Mouse (Mus musculus): ENCODE results near the gene Piwil4. TPM values are rescaled to one million over a fixed set of nuclear protein-coding genes. Genes with fewer than 3 reads are reported as not detected.
A peak's percentile ranks its signal among the peaks of the same experiment; 100 is the strongest.

The Piwil4 gene
- polyA plus RNA-seq (2012; ENCODE audit: insufficient read depth, insufficient read length, low replicate concordance, missing spikeins) = not detected in 2 replicates

- TF ChIP-seq POLR2A (IDR thresholded peaks at IDR 0.05; ENCODE audit: insufficient read depth, low read depth, low read length) (no peak), CTCF (IDR thresholded peaks at IDR 0.05; ENCODE audit: insufficient read depth, low read depth, low read length) (no peak)
- H3K4me1 ChIP-seq (ENCODE audit: control insufficient read depth, insufficient read depth, low read length) = peaks cover 4% of the 10 kb centered on the region; the same call in 1 of the 2 replicates
- H3K4me3 ChIP-seq (ENCODE audit: insufficient read depth, low read depth, low read length) = no peak within 1 kb of the TSS
- no peak within 1 kb of the TSS for H3K27ac ChIP-seq (ENCODE audit: insufficient read depth, low read depth, low read length)
- 77% methylated on average over 19 of the region's 19 CpGs for WGBS
Measured at GRCm38 (mm10) chr9:14740151-14740924, at the start of gene Piwil4. TSS of gene Piwil4 (minus strand) at chr9:14740733.

GRCm38 (mm10) chr9:14787356-14787755 lies 46.8 kb upstream of the Piwil4 start:
- 91% methylated on average over 6 of the region's 6 CpGs for WGBS
- no peak overlapping the region for H3K27ac ChIP-seq (ENCODE audit: insufficient read depth, low read depth, low read length)
- TF ChIP-seq CTCF (IDR thresholded peaks at IDR 0.05; ENCODE audit: insufficient read depth, low read depth, low read length) = no peak

DNA sequence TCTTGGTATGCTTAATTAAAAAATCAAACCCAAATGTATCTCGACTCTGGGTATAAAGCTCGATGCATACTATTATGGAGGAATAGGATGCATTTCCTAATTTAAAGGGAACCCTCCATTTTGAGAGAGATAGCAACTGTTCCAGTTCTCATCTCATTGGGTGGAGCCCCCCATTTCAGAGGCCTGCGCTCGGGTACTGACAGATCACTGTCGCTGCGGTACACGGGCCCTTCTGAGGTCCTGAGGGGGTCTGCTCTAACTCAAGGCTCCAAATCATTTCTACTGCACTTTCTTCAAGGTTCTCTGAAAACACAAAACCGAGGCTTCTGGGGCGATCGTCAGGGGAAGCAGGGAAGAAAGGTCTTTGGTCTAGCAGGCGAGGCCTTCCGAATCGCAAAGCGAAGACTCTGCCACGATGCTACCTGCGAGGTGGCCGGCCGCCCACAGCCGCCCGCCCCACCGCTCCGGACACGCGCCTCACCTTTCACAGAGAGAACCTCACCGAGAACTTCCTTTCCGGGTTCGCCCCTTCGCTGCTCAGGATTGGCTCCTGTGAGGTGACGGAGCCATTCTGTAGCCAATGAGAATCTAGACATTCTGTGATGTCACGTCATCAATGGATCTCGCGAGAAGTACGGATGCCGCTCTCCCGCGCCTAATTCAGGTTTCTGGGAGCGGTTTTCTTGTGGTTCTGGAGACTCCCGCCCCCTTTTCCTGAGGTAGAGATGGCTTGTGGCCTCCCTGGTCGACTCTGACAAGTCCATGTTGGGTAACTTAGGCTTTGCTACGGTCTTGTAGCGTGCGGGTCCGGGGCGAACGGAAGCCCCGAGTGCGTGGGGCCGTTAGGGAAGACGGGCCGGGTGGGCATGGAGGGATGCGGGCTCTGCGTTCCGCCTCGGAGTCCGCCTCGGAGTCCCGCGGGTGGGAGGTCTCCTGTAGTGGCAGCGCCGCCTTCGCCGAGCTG lies 43.8 kb upstream of the Piwil4 start, which contains the start of the genes Mre11a and Ankrd49:
Mre11a (plus strand) TSS at position 616 of the 964 bp plus-strand sequence.
Ankrd49 (minus strand) TSS at position 818 of the 964 bp plus-strand sequence.
- Histone ChIP-seq H3K4me1 (ENCODE audit: control insufficient read depth, insufficient read depth, low read length) (no peaks in the 10 kb centered on the region), H3K4me3 (ENCODE audit: insufficient read depth, low read depth, low read length) (peak within 1 kb of the TSS; percentile 90), H3K27ac (ENCODE audit: insufficient read depth, low read depth, low read length) (peak within 1 kb of the TSS; percentile 98)
- TF ChIP-seq POLR2A (IDR thresholded peaks at IDR 0.05; ENCODE audit: insufficient read depth, low read depth, low read length) = peak; percentile 66
- no peak for TF ChIP-seq CTCF (IDR thresholded peaks at IDR 0.05; ENCODE audit: insufficient read depth, low read depth, low read length)
- WGBS = under 1% methylated on average over 62 of the region's 62 CpGs

More at GRCm38 (mm10) chr9:14787356-14787755, 46.8 kb upstream of the Piwil4 start:
- no peak overlapping the region for H3K4me3 ChIP-seq (ENCODE audit: insufficient read depth, low read depth, low read length)
- no peaks in the 10 kb centered on the region for H3K4me1 ChIP-seq (ENCODE audit: control insufficient read depth, insufficient read depth, low read length)

- Histone ChIP-seq H3K4me3 (ENCODE audit: insufficient read depth, low read depth, low read length) (no peak overlapping the region), H3K27ac (ENCODE audit: insufficient read depth, low read depth, low read length) (no peak overlapping the region), H3K4me1 (ENCODE audit: control insufficient read depth, insufficient read depth, low read length) (no peaks in the 10 kb centered on the region)
- 46% methylated on average over 13 of the region's 13 CpGs for WGBS
- TF ChIP-seq CTCF (IDR thresholded peaks at IDR 0.05; ENCODE audit: insufficient read depth, low read depth, low read length) = no peak
- no peak for TF ChIP-seq POLR2A (IDR thresholded peaks at IDR 0.05; ENCODE audit: insufficient read depth, low read depth, low read length)
Measured at GRCm38 (mm10) chr9:14778341-14778740, 37.8 kb upstream of the Piwil4 start.

GRCm38 (mm10) chr9:14773813-14774212 lies 33.3 kb upstream of the Piwil4 start:
- Histone ChIP-seq H3K27ac (ENCODE audit: insufficient read depth, low read depth, low read length) (no peak overlapping the region), H3K4me3 (ENCODE audit: insufficient read depth, low read depth, low read length) (no peak overlapping the region), H3K4me1 (ENCODE audit: control insufficient read depth, insufficient read depth, low read length) (no peaks in the 10 kb centered on the region; the same call in 1 of the 2 replicates)
- 34% methylated on average over 2 of the region's 2 CpGs for WGBS
- TF ChIP-seq POLR2A (IDR thresholded peaks at IDR 0.05; ENCODE audit: insufficient read depth, low read depth, low read length) (no peak), CTCF (IDR thresholded peaks at IDR 0.05; ENCODE audit: insufficient read depth, low read depth, low read length) (no peak)

- whole genome bisulfite sequencing = 93% methylated on average over 2 of the region's 2 CpGs
- Histone ChIP-seq H3K4me1 (ENCODE audit: control insufficient read depth, insufficient read depth, low read length) (no peaks in the 10 kb centered on the region; the same call in 1 of the 2 replicates), H3K4me3 (ENCODE audit: insufficient read depth, low read depth, low read length) (no peak overlapping the region), H3K27ac (ENCODE audit: insufficient read depth, low read depth, low read length) (no peak overlapping the region)
- TF ChIP-seq POLR2A (IDR thresholded peaks at IDR 0.05; ENCODE audit: insufficient read depth, low read depth, low read length) = no peak
Measured at GRCm38 (mm10) chr9:14772074-14772473, 31.5 kb upstream of the Piwil4 start.

DNA sequence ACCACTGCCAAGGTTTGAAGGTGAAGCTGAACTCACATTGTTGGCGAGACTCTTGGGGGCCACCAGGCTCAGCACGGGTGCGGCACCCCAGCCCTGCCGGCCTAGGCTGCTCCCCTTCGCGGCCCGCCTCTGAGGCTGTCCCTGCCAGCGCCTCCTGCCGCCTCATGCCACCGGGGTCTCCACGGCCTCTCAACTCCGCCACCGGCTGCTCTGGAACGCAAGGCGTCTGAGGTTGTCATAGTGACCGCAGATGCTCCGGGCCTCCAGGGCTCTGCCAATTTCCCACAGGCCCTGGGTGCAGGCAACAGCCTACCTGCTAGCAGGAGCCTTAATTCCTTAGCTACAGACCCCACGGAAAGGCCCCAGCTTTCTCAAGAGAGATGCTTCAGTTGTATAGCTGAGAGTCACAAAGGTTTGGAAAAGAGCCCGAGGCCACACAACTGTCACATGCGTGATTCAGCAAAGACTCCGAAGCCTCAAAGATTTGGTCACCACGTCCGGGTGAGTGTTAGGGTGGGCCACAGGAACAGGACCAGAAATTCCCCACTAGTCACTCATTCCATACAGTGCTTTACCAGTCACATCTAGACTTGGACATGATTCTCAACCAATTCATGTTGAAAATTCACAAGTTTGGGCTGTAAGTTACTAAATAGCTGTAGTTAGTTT lies 30.4 kb upstream of the Piwil4 start, which contains the start of gene 1700012B09Rik:
1700012B09Rik (minus strand) TSS at position 228 of the 669 bp plus-strand sequence.
- Histone ChIP-seq H3K4me1 (ENCODE audit: control insufficient read depth, insufficient read depth, low read length) (no peaks in the 10 kb centered on the region; the same call in 1 of the 2 replicates), H3K27ac (ENCODE audit: insufficient read depth, low read depth, low read length) (no peak within 1 kb of the TSS), H3K4me3 (ENCODE audit: insufficient read depth, low read depth, low read length) (no peak within 1 kb of the TSS)
- 25% methylated on average over 23 of the region's 23 CpGs for WGBS
- no peak for TF ChIP-seq CTCF (IDR thresholded peaks at IDR 0.05; ENCODE audit: insufficient read depth, low read depth, low read length)
- no peak for TF ChIP-seq POLR2A (IDR thresholded peaks at IDR 0.05; ENCODE audit: insufficient read depth, low read depth, low read length)

- Histone ChIP-seq H3K4me1 (ENCODE audit: control insufficient read depth, insufficient read depth, low read length) (no peaks in the 10 kb centered on the region; the same call in 1 of the 2 replicates), H3K27ac (ENCODE audit: insufficient read depth, low read depth, low read length) (no peak overlapping the region), H3K4me3 (ENCODE audit: insufficient read depth, low read depth, low read length) (no peak overlapping the region)
- TF ChIP-seq POLR2A (IDR thresholded peaks at IDR 0.05; ENCODE audit: insufficient read depth, low read depth, low read length) (no peak), CTCF (IDR thresholded peaks at IDR 0.05; ENCODE audit: insufficient read depth, low read depth, low read length) (no peak)
- WGBS = 67% methylated on average over 6 of the region's 6 CpGs
Measured at GRCm38 (mm10) chr9:14769811-14770210, 29.3 kb upstream of the Piwil4 start.

Data from olfactory bulb, adult 2 months (tissue).